Mouse (Mus musculus) limb, embryonic 12.5 days (tissue): ENCODE data around the gene Pinlyp. TPM values are rescaled to one million over a fixed set of nuclear protein-coding genes. Genes with fewer than 3 reads are reported as not detected.
A peak's percentile ranks its signal among the peaks of the same experiment; 100 is the strongest.

Source experiments
- ATAC-seq: fragments of 200-750 bp; cut with Nextera tagmentation; 2 replicates; pipeline ENCODE4 v1.8.0; 2017; ENCODE audit warnings: low read depth, moderate TSS enrichment; ENCODE audit not compliant: insufficient number of reproducible peaks, insufficient read depth, low FRiP score, low TSS enrichment
- H3K27ac ChIP-seq: fragments of 300-500 bp; sonication (generic); 2 replicates; pipeline ENCODE4 v1.5.1; 2016; ENCODE audit warnings: mild to moderate bottlenecking, moderate library complexity
- H3K27me3 ChIP-seq: fragments of 300-500 bp; sonication (generic); 2 replicates; pipeline ENCODE4 v1.6.1; 2016; ENCODE audit warnings: mild to moderate bottlenecking, moderate library complexity
- H3K36me3 ChIP-seq: fragments of 300-500 bp; sonication (generic); 2 replicates; pipeline ENCODE4 v1.6.1; 2016; ENCODE audit warnings: mild to moderate bottlenecking, moderate library complexity
- H3K4me1 ChIP-seq: fragments of 300-500 bp; sonication (generic); replicated peaks from 2 replicates; pipeline ENCODE4 v1.6.1; 2016
- H3K4me2 ChIP-seq: fragments of 300-500 bp; sonication (generic); 2 replicates; pipeline ENCODE4 v1.6.1; 2016; ENCODE audit warnings: mild to moderate bottlenecking, moderate library complexity
- H3K4me3 ChIP-seq: fragments of 300-500 bp; sonication (generic); replicated peaks from 2 replicates; pipeline ENCODE4 v1.5.1; 2016; ENCODE audit warnings: mild to moderate bottlenecking
- H3K9ac ChIP-seq: fragments of 300-500 bp; sonication (generic); replicated peaks from 2 replicates; pipeline ENCODE4 v1.6.1; 2016; ENCODE audit warnings: mild to moderate bottlenecking, moderate library complexity
- H3K9me3 ChIP-seq: fragments of 300-500 bp; sonication (generic); 2 replicates; pipeline ENCODE4 v1.6.1; 2016; ENCODE audit warnings: mild to moderate bottlenecking, moderate library complexity
- WGBS: fragments of 180-500 bp; shearing (Covaris S2); methylation state at CpG from one replicate; pipeline ENCODE4 v1.1.7; 2016; 5-methylcytosine and 5-hydroxymethylcytosine counted together
- polyA plus RNA-seq: library from polyadenylated mRNA; unstranded; fragments of >200 nt; fragmentation: Nextera tagmentation; extraction: Ambion mirVana; gene quantifications from 2 replicates; pipeline ENCODE4 v1.2.1, GENCODE M21; 2016

Pinlyp gene
- polyA plus RNA-seq, 1 experiment from 2014 or later, result not detected

DNA sequence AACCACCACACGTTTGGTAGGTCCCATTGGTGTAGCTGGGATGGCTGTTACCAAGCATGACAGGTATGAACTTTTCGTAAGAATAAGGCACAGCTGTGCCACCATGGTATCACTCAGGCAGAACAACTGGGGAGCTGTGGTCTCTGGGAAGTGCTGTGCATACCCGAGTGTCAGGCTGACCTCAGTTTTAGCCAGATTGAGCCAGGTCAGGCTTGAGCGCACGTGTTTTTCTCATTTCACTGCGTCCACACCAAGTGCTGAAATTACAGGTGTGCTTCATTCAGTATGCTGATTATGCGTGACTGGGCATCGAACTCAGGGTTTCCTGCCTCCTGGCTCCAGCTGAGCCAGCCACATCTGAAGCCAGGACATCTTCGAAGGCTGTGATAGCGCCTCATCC lies 9.9 kb upstream of the Pinlyp start:
- no peak overlapping the region for H3K4me2 ChIP-seq
- peaks cover 81% of the 10 kb centered on the region for H3K36me3 ChIP-seq
- H3K27ac ChIP-seq, result no peak overlapping the region
- no peaks in the 10 kb centered on the region for H3K9me3 ChIP-seq
- no peak for ATAC-seq
- H3K27me3 ChIP-seq, result no peaks in the 10 kb centered on the region
- 91% methylated on average over 10 of the region's 10 CpGs for WGBS
- no peak overlapping the region for H3K9ac ChIP-seq
- H3K4me3 ChIP-seq, result no peak overlapping the region
- H3K4me1 ChIP-seq, result no peaks in the 10 kb centered on the region

GRCm38 (mm10) chr7:24551985-24552759 lies 6.3 kb upstream of the Pinlyp start:
- no peak overlapping the region for H3K4me2 ChIP-seq
- H3K9me3 ChIP-seq, result no peaks in the 10 kb centered on the region
- no peak overlapping the region for H3K27ac ChIP-seq
- 88% methylated on average over 12 of the region's 12 CpGs for WGBS
- no peak overlapping the region for H3K4me3 ChIP-seq
- H3K9ac ChIP-seq, result no peak overlapping the region
- no peaks in the 10 kb centered on the region for H3K27me3 ChIP-seq
- H3K4me1 ChIP-seq, result peaks cover 10% of the 10 kb centered on the region
- peaks cover 84% of the 10 kb centered on the region for H3K36me3 ChIP-seq
- no peak for ATAC-seq

DNA sequence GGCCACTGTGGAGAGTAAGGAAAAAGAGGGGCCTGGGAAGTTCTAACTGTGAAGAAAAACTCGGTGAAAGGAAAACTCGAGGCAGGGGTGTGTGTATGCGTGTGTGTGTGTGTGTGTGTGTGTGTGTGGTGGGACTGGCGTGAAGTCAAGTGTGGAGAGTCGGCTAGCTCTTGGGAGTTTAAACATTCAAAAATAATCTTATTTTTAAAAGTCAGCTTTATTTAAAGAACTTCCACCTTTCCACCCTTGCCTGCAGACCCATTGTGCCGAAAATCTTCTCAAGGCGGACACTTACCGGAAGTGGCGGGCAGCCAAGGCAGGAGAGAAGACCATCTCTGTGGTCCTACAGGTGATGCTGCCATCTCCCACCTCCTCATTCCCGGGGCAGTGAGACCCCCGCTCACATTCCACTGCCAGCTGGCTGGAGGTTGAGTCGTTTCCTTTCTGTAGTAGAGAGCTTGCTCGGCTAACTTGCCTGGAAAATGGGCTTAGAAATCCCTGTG lies 1.7 kb upstream of the Pinlyp start:
- Histone ChIP-seq H3K4me2 (peak overlapping the region; percentile 78), H3K9ac (peak overlapping the region; percentile 83), H3K4me1 (peaks cover 18% of the 10 kb centered on the region), H3K36me3 (peaks cover 44% of the 10 kb centered on the region), H3K27ac (peak overlapping the region; percentile 80; the same call in 1 of the 2 replicates), H3K27me3 (no peaks in the 10 kb centered on the region), H3K9me3 (0 out of 2 replicates have a peak, but pooled peaks cover 7% of the 10 kb centered on the region), H3K4me3 (peak overlapping the region; percentile 76)
- ATAC-seq, result no peak
- WGBS, result 35% methylated on average over 13 of the region's 13 CpGs

DNA sequence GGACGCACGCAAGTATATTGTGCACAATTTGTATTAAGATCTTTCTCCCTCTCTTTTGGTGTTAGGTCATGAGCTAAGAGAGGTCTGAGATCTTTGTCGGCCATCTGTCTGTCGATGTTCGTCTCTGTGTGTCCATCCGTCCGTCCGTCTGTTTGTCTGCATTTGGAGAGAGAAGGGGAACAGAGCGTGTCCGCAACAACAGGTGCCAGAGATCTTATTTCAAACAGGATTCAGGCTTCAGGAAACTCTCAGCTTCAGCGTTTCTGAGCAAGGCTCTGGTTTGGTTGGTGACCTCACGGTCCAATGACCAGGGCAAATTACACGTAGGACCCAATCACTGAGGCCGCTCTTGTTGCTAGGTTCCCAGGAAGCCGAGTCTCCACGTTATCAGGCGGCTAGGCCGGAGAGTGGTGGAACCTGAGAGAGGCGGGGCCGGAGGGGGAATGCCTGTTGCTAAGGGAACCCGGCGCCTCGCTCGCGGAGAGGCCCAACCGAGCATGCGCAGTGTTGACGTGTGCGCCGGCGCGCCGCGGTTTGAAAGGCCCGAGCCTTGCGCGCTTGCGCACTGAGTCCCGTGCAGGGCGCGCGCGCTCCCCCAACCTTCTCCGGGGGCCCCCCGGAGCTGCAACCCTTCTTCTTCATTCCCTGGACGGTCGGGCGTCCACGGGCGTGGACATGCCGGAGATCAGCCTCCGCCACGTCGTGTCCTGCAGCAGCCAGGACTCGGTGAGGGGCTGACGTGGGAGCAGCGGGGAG lies 894 bp upstream of the Pinlyp start:
- H3K27ac ChIP-seq, result peak overlapping the region; percentile 80
- H3K9ac ChIP-seq, result peak overlapping the region; percentile 83
- H3K36me3 ChIP-seq, result peaks cover 36% of the 10 kb centered on the region
- peak overlapping the region; percentile 78 for H3K4me2 ChIP-seq
- 0 out of 2 replicates have a peak, but pooled peaks cover 7% of the 10 kb centered on the region for H3K9me3 ChIP-seq
- peak; percentile 97 for ATAC-seq
- H3K4me3 ChIP-seq, result peak overlapping the region; percentile 76
- H3K27me3 ChIP-seq, result no peaks in the 10 kb centered on the region
- under 1% methylated on average over 57 of the region's 57 CpGs for WGBS
- H3K4me1 ChIP-seq, result peaks cover 19% of the 10 kb centered on the region

DNA sequence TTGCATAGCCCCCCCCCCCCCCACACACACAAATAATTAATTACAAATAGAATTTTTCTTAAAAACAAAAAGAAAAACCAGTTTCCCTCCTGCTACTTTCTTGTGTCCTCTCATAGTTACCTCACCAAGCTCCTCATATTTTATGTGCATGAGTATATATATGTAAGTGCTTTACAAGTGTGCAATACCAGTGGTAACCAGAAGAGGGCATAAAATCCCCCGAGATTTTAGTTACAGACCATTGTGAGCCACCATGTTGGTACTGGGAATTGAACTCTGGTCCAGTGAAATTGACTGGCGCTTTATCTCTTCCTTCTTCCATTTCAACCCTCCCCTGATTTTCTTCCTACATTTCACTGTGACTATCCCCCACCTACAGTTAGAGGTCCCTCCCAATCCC lies 1.4 kb downstream of the Pinlyp start:
- 0 out of 2 replicates have a peak, but pooled peaks cover 7% of the 10 kb centered on the region for H3K9me3 ChIP-seq
- no peak for ATAC-seq
- no peak overlapping the region for H3K27ac ChIP-seq
- no peaks in the 10 kb centered on the region for H3K27me3 ChIP-seq
- no peak overlapping the region for H3K4me3 ChIP-seq
- peaks cover 23% of the 10 kb centered on the region for H3K4me1 ChIP-seq
- WGBS, result 84% methylated on average over 2 of the region's 2 CpGs
- H3K9ac ChIP-seq, result no peak overlapping the region
- peaks cover 15% of the 10 kb centered on the region for H3K36me3 ChIP-seq
- no peak overlapping the region for H3K4me2 ChIP-seq

DNA sequence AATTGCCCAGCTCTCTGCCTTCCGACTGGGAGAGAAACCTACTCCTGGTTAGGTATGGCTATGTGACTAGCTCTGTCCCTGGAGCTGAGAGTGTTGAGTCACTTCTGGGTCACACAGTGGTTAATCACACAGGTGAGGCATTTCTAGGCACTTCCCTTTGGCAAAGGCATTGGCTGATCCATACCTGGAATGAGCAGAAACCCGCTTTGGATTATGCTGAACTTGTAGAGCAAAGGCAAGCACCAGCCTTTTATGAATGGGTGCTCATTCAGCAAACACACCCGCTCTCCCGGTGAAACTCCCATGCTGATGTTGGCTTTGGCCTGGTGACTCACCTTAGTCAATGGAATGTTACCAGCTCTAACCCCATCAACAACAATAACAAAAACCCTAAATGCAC lies 6.2 kb downstream of the Pinlyp start:
- no peak for ATAC-seq
- no peak overlapping the region for H3K9ac ChIP-seq
- peaks cover 19% of the 10 kb centered on the region for H3K36me3 ChIP-seq
- WGBS, result 92% methylated on average over 4 of the region's 4 CpGs
- H3K4me2 ChIP-seq, result no peak overlapping the region
- H3K27ac ChIP-seq, result no peak overlapping the region
- H3K27me3 ChIP-seq, result peaks cover 2% of the 10 kb centered on the region; the same call in 1 of the 2 replicates
- H3K4me3 ChIP-seq, result no peak overlapping the region
- H3K4me1 ChIP-seq, result 0 out of 2 replicates have a peak, but pooled peaks cover 6% of the 10 kb centered on the region
- 0 out of 2 replicates have a peak, but pooled peaks cover 5% of the 10 kb centered on the region for H3K9me3 ChIP-seq

- H3K4me2 ChIP-seq, result no peak overlapping the region
- H3K9ac ChIP-seq, result no peak overlapping the region
- no peak overlapping the region for H3K4me3 ChIP-seq
- H3K36me3 ChIP-seq, result peaks cover 28% of the 10 kb centered on the region
- peaks cover 12% of the 10 kb centered on the region for H3K4me1 ChIP-seq
- H3K27ac ChIP-seq, result no peak overlapping the region
- H3K9me3 ChIP-seq, result no peaks in the 10 kb centered on the region
- 74% methylated on average over 5 of the region's 5 CpGs for WGBS
- ATAC-seq, result no peak
- H3K27me3 ChIP-seq, result peaks cover 10% of the 10 kb centered on the region
Observed at GRCm38 (mm10) chr7:24538701-24539100, 7.2 kb downstream of the Pinlyp start.

GRCm38 (mm10) chr7:24538154-24538553 lies 7.8 kb downstream of the Pinlyp start:
- WGBS, result 44% methylated on average over 5 of the region's 5 CpGs
- peaks cover 15% of the 10 kb centered on the region for H3K27me3 ChIP-seq
- H3K4me2 ChIP-seq, result no peak overlapping the region
- peaks cover 18% of the 10 kb centered on the region for H3K4me1 ChIP-seq
- no peak for ATAC-seq
- H3K36me3 ChIP-seq, result peaks cover 33% of the 10 kb centered on the region
- H3K9ac ChIP-seq, result no peak overlapping the region
- no peak overlapping the region for H3K27ac ChIP-seq
- no peaks in the 10 kb centered on the region for H3K9me3 ChIP-seq
- no peak overlapping the region for H3K4me3 ChIP-seq

- 83% methylated on average over 5 of the region's 5 CpGs for WGBS
Observed at GRCm38 (mm10) chr7:24537591-24537990, 8.3 kb downstream of the Pinlyp start.

GRCm38 (mm10) chr7:24537081-24537480 lies 8.8 kb downstream of the Pinlyp start:
- no peak for ATAC-seq
- H3K27me3 ChIP-seq, result peaks cover 24% of the 10 kb centered on the region
- H3K4me1 ChIP-seq, result peaks cover 24% of the 10 kb centered on the region
- H3K27ac ChIP-seq, result no peak overlapping the region
- H3K9ac ChIP-seq, result no peak overlapping the region
- no peak overlapping the region for H3K4me3 ChIP-seq
- H3K4me2 ChIP-seq, result no peak overlapping the region
- 81% methylated on average over 4 of the region's 4 CpGs for WGBS
- peaks cover 35% of the 10 kb centered on the region for H3K36me3 ChIP-seq
- H3K9me3 ChIP-seq, result no peaks in the 10 kb centered on the region

More at GRCm38 (mm10) chr7:24537591-24537990, 8.3 kb downstream of the Pinlyp start:
- Histone ChIP-seq H3K4me3 (no peak overlapping the region), H3K4me2 (no peak overlapping the region), H3K9me3 (no peaks in the 10 kb centered on the region), H3K27ac (no peak overlapping the region), H3K36me3 (peaks cover 35% of the 10 kb centered on the region), H3K9ac (no peak overlapping the region), H3K27me3 (peaks cover 19% of the 10 kb centered on the region), H3K4me1 (peaks cover 19% of the 10 kb centered on the region)
- ATAC-seq, result no peak

DNA sequence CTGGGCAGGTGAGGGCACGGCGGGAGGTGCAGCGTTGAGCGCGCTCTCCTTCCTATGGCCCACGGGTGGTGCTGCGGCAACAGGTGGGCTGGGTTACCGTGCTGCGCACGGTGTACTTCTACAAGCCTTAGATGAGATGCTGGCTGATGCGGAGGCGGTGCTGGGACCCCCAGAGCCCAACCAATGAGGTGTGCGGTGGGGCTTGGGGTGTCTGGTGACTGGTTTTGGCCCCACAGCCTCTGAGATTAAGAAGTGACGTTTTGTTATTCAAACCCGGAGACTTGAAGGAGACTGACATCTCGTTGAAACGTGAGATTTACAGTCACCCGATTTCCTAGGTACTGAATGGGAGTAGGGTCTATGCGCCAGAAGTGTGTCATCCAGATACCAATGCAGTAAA lies 11.6 kb downstream of the Pinlyp start:
- 0 out of 2 replicates have a peak overlapping the region, but pooled peaks have one; percentile 25 for H3K4me3 ChIP-seq
- 24% methylated on average over 19 of the region's 19 CpGs for WGBS

More for the DNA sequence above, 11.6 kb downstream of the Pinlyp start:
- no peak for ATAC-seq
- Histone ChIP-seq H3K36me3 (peaks cover 35% of the 10 kb centered on the region), H3K27me3 (peaks cover 26% of the 10 kb centered on the region), H3K9ac (peak overlapping the region; percentile 48), H3K27ac (no peak overlapping the region), H3K4me2 (peak overlapping the region; percentile 40), H3K4me1 (peaks cover 28% of the 10 kb centered on the region), H3K9me3 (no peaks in the 10 kb centered on the region)
